Mouse (Mus musculus) megakaryocyte, embryonic 14.5 days (primary cell): Measurements from ENCODE around the gene Ubxn11.

Source experiments
- FLI1 ChIP-seq: IDR thresholded peaks from 2 replicates; pipeline ENCODE4 v1.6.1; 2012; ENCODE audit warnings: low read length, inconsistent platforms, mixed read lengths
- GATA1 ChIP-seq: IDR thresholded peaks from 3 replicates; pipeline ENCODE4 v1.6.1; 2012; ENCODE audit warnings: mixed read lengths, low read length, inconsistent platforms, borderline replicate concordance

- TF ChIP-seq GATA1 (no peak), FLI1 (no peak)
These were observed 70.0 kb downstream of the Ubxn11 start for GRCm38 (mm10) chr4:134172391-134172790.
